Comparison of ENCODE assay signal across 8 mouse cellular contexts in genomic region chr13:60226251-60226836, GRCm38 (mm10). TPM values are rescaled to one million over a fixed set of nuclear protein-coding genes. Genes with fewer than 3 reads are reported as not detected.
DNase-seq lines count a peak whose midpoint lies in the region; ATAC-seq and TF ChIP-seq lines count a peak whose summit lies in the region.

No protein-coding gene starts in this region.

- intact Hi-C loops in heart, postnatal 25 days (cut with DNase I) = no loop called here
- intact Hi-C loops in heart, postnatal 36 days (cut with DNase I) = no loop called here

- peak; percentile 94 for DNase-seq in heart, adult 11 months
- DNase-seq in heart, postnatal 25 days (ENCODE audit: low spot score) = no peak
- peak; percentile 79 for DNase-seq in embryo, embryonic 10.5 days (ENCODE audit: low spot score)
- peak; percentile 15 to 37 for DNase-seq in heart, postnatal 36 days
- DNase-seq in retina, postnatal 1 day = no peak
- DNase-seq in c-Kit-positive CD71-positive TER-119-positive erythroid progenitor cells, embryonic 14.5 days (ENCODE audit: low spot score) = no peak

- H3K36me3 ChIP-seq in myocyte (ENCODE audit: control insufficient read depth, insufficient read depth) = no peaks in the 10 kb centered on the region

- ATAC-seq in erythroid progenitor cell, adult 5-6 weeks (replicated peaks; ENCODE audit: low FRiP score, poor library complexity, severe bottlenecking) = no peak

- H3K4me3 ChIP-seq in myocyte = no peak overlapping the region

- peak overlapping the region; percentile 71 for H3K4me2 ChIP-seq in myocyte (ENCODE audit: low read depth)

- no peaks in the 10 kb centered on the region for H3K79me2 ChIP-seq in myocyte (ENCODE audit: control insufficient read depth, insufficient read depth)

- H3ac ChIP-seq in myocyte (ENCODE audit: control insufficient read depth, insufficient read length) = no peak overlapping the region

- H3K27me3 ChIP-seq in myocyte (ENCODE audit: control insufficient read depth, insufficient read depth, insufficient read length) = no peaks in the 10 kb centered on the region

- TF ChIP-seq POLR2A in myocyte (IDR thresholded peaks at IDR 0.05; ENCODE audit: insufficient read length, low read depth) = no peak

TF ChIP-seq in myocyte, 11 proteins besides CTCF, POLR2A, EP300 and RAD21:
- no peak for TF ChIP-seq POLR2AphosphoS2 (IDR thresholded peaks at IDR 0.05; ENCODE audit: insufficient read length, low read depth)
- no peak for TF ChIP-seq MYOG (IDR thresholded peaks at IDR 0.05; ENCODE audit: control insufficient read depth in 1 of 3, insufficient read depth in 1 of 3, insufficient read length in 2 of 3, low read depth in 2 of 3)
- peak; percentile 44 for TF ChIP-seq USF1 (IDR thresholded peaks at IDR 0.05; ENCODE audit: low read depth)
- no peak for TF ChIP-seq E2F4 (IDR thresholded peaks at IDR 0.05; ENCODE audit: insufficient read depth)
- no peak for TF ChIP-seq REST (IDR thresholded peaks at IDR 0.05; ENCODE audit: insufficient read depth, insufficient read length)
- TF ChIP-seq MYOD1 (IDR thresholded peaks at IDR 0.05; ENCODE audit: control insufficient read depth in 1 of 3, insufficient read length in 2 of 3, low read depth in 2 of 3) = peak in 2 of 3 experiments; percentile 19 to 24
- TF ChIP-seq MAX (IDR thresholded peaks at IDR 0.05; ENCODE audit: low read depth) = no peak
- TF ChIP-seq SRF (IDR thresholded peaks at IDR 0.05; ENCODE audit: control insufficient read depth, insufficient read length, low read depth) = no peak
TF ChIP-seq in myocyte: peak in this region for 2.

RNA-seq across cellular contexts. Expression of gene Gas1, which starts 49.2 kb away (rescaled TPM):
- 10 to 100 TPM; 31.5 to 32.9 TPM for total RNA-seq in heart, postnatal 25 days (2021)
- total RNA-seq in heart, postnatal 36 days (2021) = 10 to 100 TPM; 30.8 to 35.8 TPM
- polyA plus RNA-seq in myocyte (2012; fragmentation: generic; extraction: Trizol) = 25.7 TPM
- not detected in 2 replicates for total RNA-seq in erythroid progenitor cell, adult 5-6 weeks (2015; ENCODE audit: low replicate concordance)
- 0.51 TPM in 1 of 2 replicates, not detected in the other for total RNA-seq in erythroid progenitor cell, adult 5-6 weeks (2017; ENCODE audit: low replicate concordance)

Comparison
In these comparisons a context has a peak if more than half of its experiments do, and no peak if none do; other contexts are left out.
1. DNase-seq: peak in heart, adult 11 months (single experiment), embryo, embryonic 10.5 days (single experiment) and heart, postnatal 36 days (2 of 2); none in heart, postnatal 25 days (single experiment), retina, postnatal 1 day (single experiment) and c-Kit-positive CD71-positive TER-119-positive erythroid progenitor cells, embryonic 14.5 days (single experiment).
2. RNA of gene Gas1, which starts 49.2 kb away (total RNA-seq): 30.8 to 35.8 TPM in heart, postnatal 36 days and 31.5 to 32.9 TPM in heart, postnatal 25 days; 0.51 TPM in erythroid progenitor cell, adult 5-6 weeks; every median in the first group is over 10 times any median in the second.